8 mouse cellular contexts compared by ENCODE assay signal in genomic region chr16:87354748-87355147, GRCm38 (mm10). TPM values are rescaled to one million over a fixed set of nuclear protein-coding genes. Genes with fewer than 3 reads are reported as not detected.
DNase-seq lines count a peak whose midpoint lies in the region; ATAC-seq and TF ChIP-seq lines count a peak whose summit lies in the region.

No protein-coding gene starts in this region.

- 85% methylated on average over 7 of the region's 7 CpGs for WGBS in heart, adult 2 months
- 81% methylated on average over 7 of the region's 7 CpGs for WGBS in forebrain, embryonic 14.5 days
- WGBS in liver, embryonic 14.5 days (ENCODE audit: insufficient replicate concordance) = 75% methylated on average over 7 of the region's 7 CpGs

- H3K27me3 ChIP-seq in heart, adult 2 months (ENCODE audit: control insufficient read depth, insufficient read depth, low read length) = no peaks in the 10 kb centered on the region
- H3K27me3 ChIP-seq in forebrain, embryonic 14.5 days (replicated peaks; ENCODE audit: control insufficient read depth, insufficient read depth, low read length) = no peaks in the 10 kb centered on the region
- H3K27me3 ChIP-seq in liver, embryonic 14.5 days (ENCODE audit: control insufficient read depth, insufficient read depth, low read length) = no peaks in the 10 kb centered on the region

- H3K4me3 ChIP-seq in heart, adult 2 months = peak overlapping the region; percentile 91
- H3K4me3 ChIP-seq in forebrain, embryonic 14.5 days (ENCODE audit: low read depth, low read length) = peak overlapping the region; percentile 71
- H3K4me3 ChIP-seq in liver, embryonic 14.5 days (ENCODE audit: insufficient read depth in 1 of 2, low read depth in 2 of 2, low read length in 2 of 2) = peak overlapping the region in 1 of 2 experiments; percentile 70; a peak in 2 of 4 replicates

- no peaks in the 10 kb centered on the region; the same call in 1 of the 2 replicates for H3K9me3 ChIP-seq in forebrain, embryonic 14.5 days (replicated peaks; ENCODE audit: control insufficient read depth, low read length)
- H3K9me3 ChIP-seq in liver, embryonic 14.5 days (ENCODE audit: control insufficient read depth, low read length) = no peaks in the 10 kb centered on the region

- ATAC-seq in CD4-positive, CD25-positive, alpha-beta regulatory T cell, adult 4 months = peak; percentile 7
- ATAC-seq in forebrain, embryonic 14.5 days = no peak; the same call in 1 of the 2 replicates
- ATAC-seq in liver, embryonic 14.5 days (ENCODE audit: insufficient read depth) = no peak
- ATAC-seq in frontal cortex, adult (ENCODE audit: low TSS enrichment) = no peak

- no peak for TF ChIP-seq POLR2A in heart, adult 2 months (IDR thresholded peaks at IDR 0.05; ENCODE audit: insufficient read depth, low read depth, low read length)

- H3K4me2 ChIP-seq in forebrain, embryonic 14.5 days (ENCODE audit: low read length) = peak overlapping the region; percentile 63
- H3K4me2 ChIP-seq in liver, embryonic 14.5 days (ENCODE audit: low read depth) = peak overlapping the region; percentile 63

- H3K79me2 ChIP-seq in heart, adult 2 months (replicated peaks; ENCODE audit: control insufficient read depth, insufficient read depth, low read length) = no peaks in the 10 kb centered on the region

- H3K36me3 ChIP-seq in heart, adult 2 months (ENCODE audit: control insufficient read depth, insufficient read depth, low read length) = peaks cover 3% of the 10 kb centered on the region; the same call in 1 of the 2 replicates
- H3K36me3 ChIP-seq in forebrain, embryonic 14.5 days (ENCODE audit: control insufficient read depth, insufficient read depth, low read length) = peaks cover 14% of the 10 kb centered on the region; the same call in 1 of the 2 replicates
- no peaks in the 10 kb centered on the region for H3K36me3 ChIP-seq in liver, embryonic 14.5 days (replicated peaks; ENCODE audit: control insufficient read depth, insufficient read depth, low read depth)

- TF ChIP-seq EP300 in heart, adult 2 months (IDR thresholded peaks at IDR 0.05; ENCODE audit: insufficient read depth, low read depth, low read length) = no peak
- TF ChIP-seq EP300 in liver, embryonic 14.5 days (IDR thresholded peaks at IDR 0.05; ENCODE audit: low read depth) = no peak

- intact Hi-C loops in heart, adult 2 months (cut with DNase I) = loop anchor here (5.0 kb wide), 1 partner anchor 78 kb away; the partner anchor contains the start of gene Ltn1

- no peak for DNase-seq in heart, adult 2 months
- DNase-seq in heart, adult 9 months (ENCODE audit: low spot score in 2 of 2) = no peak
- no peak for DNase-seq in forebrain, embryonic 14.5 days (ENCODE audit: low spot score)
- no peak for DNase-seq in liver, embryonic 14.5 days (ENCODE audit: low read depth in 3 of 3, low spot score in 3 of 3)
- no peak for DNase-seq in right cerebral cortex, postnatal 14 days
- no peak for DNase-seq in thymus, postnatal 36 days

- peak overlapping the region; percentile 99; the same call in 1 of the 2 replicates for H3K27ac ChIP-seq in heart, adult 2 months
- H3K27ac ChIP-seq in forebrain, embryonic 14.5 days (ENCODE audit: low read depth, low read length) = no peak overlapping the region
- no peak overlapping the region for H3K27ac ChIP-seq in liver, embryonic 14.5 days

- no peak for TF ChIP-seq CTCF in heart, adult 2 months (IDR thresholded peaks at IDR 0.05)
- no peak for TF ChIP-seq CTCF in liver, embryonic 14.5 days (IDR thresholded peaks at IDR 0.05; ENCODE audit: low read depth)

- no peaks in the 10 kb centered on the region for H3K4me1 ChIP-seq in heart, adult 2 months (ENCODE audit: control insufficient read depth, insufficient read depth, low read length)
- no peaks in the 10 kb centered on the region for H3K4me1 ChIP-seq in forebrain, embryonic 14.5 days (ENCODE audit: control insufficient read depth, insufficient read depth, low read length)
- H3K4me1 ChIP-seq in liver, embryonic 14.5 days (replicated peaks; ENCODE audit: control insufficient read depth in 2 of 2, insufficient read depth in 2 of 2, low read length in 1 of 2) = peaks cover 3 to 6% of the 10 kb centered on the region in 2 experiments

- no peak overlapping the region for H3K9ac ChIP-seq in heart, adult 2 months (ENCODE audit: low read depth, low read length)
- peak overlapping the region; percentile 71 for H3K9ac ChIP-seq in forebrain, embryonic 14.5 days (ENCODE audit: low read length)
- no peak overlapping the region for H3K9ac ChIP-seq in liver, embryonic 14.5 days (replicated peaks)

RNA-seq across cellular contexts. Expression of gene N6amt1, which starts 0.8 kb away (rescaled TPM):
- 10 to 100 TPM; 16.8 to 19.0 TPM for total RNA-seq in heart, adult 2 months (2021)
- 9.8 and 14.1 TPM in 2 replicates for polyA plus RNA-seq in heart, adult 2 months (2012; rRNA removed)
- polyA plus RNA-seq in CD4-positive, CD25-positive, alpha-beta regulatory T cell, adult 4 months (2017; shearing (Covaris generic)) = 10 to 100 TPM; 19.8 to 21.9 TPM
- polyA plus RNA-seq in forebrain, embryonic 14.5 days (2014; fragmentation: Nextera tagmentation; extraction: Ambion mirVana) = 13.3 and 13.9 TPM in 2 replicates
- polyA plus RNA-seq in liver, embryonic 14.5 days (2012; rRNA removed) = 3.5 and 5.5 TPM in 2 replicates
- polyA plus RNA-seq in liver, embryonic 14.5 days (2014; fragmentation: Nextera tagmentation; extraction: Ambion mirVana) = 5.4 TPM in 2 replicates
